In the genomic region with DNA sequence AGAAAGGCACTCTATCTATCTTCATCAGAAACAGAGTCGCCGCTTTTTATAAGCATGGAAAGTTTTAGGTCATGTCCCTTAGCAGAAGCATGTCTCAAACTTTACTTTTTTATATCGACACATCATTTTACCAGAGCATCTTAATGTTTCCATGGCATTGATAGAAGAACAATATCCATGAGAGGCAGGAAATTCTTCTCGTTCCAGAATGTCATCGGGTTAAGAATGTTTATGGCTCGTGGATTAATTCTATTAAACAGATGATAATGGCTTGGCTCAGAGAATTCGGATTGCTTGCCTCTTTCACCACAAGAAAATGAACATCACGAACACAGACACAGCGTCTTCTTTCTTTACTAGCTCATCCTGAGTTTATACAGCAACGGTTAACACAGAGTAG, we compare ENCODE assay signal across 17 mouse cellular contexts.
DNase-seq lines count a peak whose midpoint lies in the region; ATAC-seq and TF ChIP-seq lines count a peak whose summit lies in the region.
"Had no signal": no experiment of that assay in that cellular context is flagged by ENCODE, and none has a peak within 500 bp of the region (broad histone marks: within the 10 kb centered on the region; RNA-seq: fewer than 3 reads in every experiment).

No protein-coding gene starts in this region.

- H3K4me2 ChIP-seq in heart, postnatal 0 days (ENCODE audit: low read depth, low read length) = no peak overlapping the region
- no peak overlapping the region for H3K4me2 ChIP-seq in liver, postnatal 0 days (ENCODE audit: low read depth, low read length)
- H3K4me2 ChIP-seq in liver, embryonic 12.5 days = no peak overlapping the region
- H3K4me2 ChIP-seq in intestine, embryonic 15.5 days (replicated peaks) = no peak overlapping the region
- H3K4me2 ChIP-seq in stomach, embryonic 14.5 days (replicated peaks; ENCODE audit: low read depth, low read length) = no peak overlapping the region
- H3K4me2 ChIP-seq: embryonic facial prominence, embryonic 12.5 days; forebrain, embryonic 12.5 days; heart, embryonic 12.5 days; hindbrain, embryonic 13.5 days; liver, embryonic 13.5 days had no signal

- ATAC-seq in heart, postnatal 0 days (ENCODE audit: insufficient read depth, low read depth) = no peak
- ATAC-seq in liver, postnatal 0 days = no peak
- ATAC-seq in liver, embryonic 12.5 days = no peak
- ATAC-seq in intestine, embryonic 15.5 days = no peak
- no peak for ATAC-seq in stomach, embryonic 14.5 days (ENCODE audit: insufficient number of reproducible peaks, insufficient read depth, low FRiP score, low read depth)

- TF ChIP-seq CTCF in heart, postnatal 0 days (IDR thresholded peaks at IDR 0.05; ENCODE audit: low read depth) = no peak
- TF ChIP-seq CTCF in liver, postnatal 0 days (IDR thresholded peaks at IDR 0.05; ENCODE audit: low read depth) = no peak

- H3K27ac ChIP-seq in heart, postnatal 0 days (ENCODE audit: low read depth) = peak overlapping the region; percentile 46
- no peak overlapping the region for H3K27ac ChIP-seq in liver, postnatal 0 days (ENCODE audit: low read depth)
- no peak overlapping the region for H3K27ac ChIP-seq in liver, embryonic 12.5 days
- 0 out of 2 replicates have a peak overlapping the region, but pooled peaks have one; percentile 6 for H3K27ac ChIP-seq in intestine, embryonic 15.5 days
- H3K27ac ChIP-seq in stomach, embryonic 14.5 days (ENCODE audit: low read length) = peak overlapping the region; percentile 17; the same call in 1 of the 2 replicates
- H3K27ac ChIP-seq: embryonic facial prominence, embryonic 12.5 days; forebrain, embryonic 12.5 days; hindbrain, embryonic 13.5 days; layer of hippocampus, adult 2 months; liver, embryonic 13.5 days had no signal

- no peaks in the 10 kb centered on the region for H3K27me3 ChIP-seq in heart, postnatal 0 days (ENCODE audit: control insufficient read depth, insufficient read depth, low read length)
- H3K27me3 ChIP-seq in liver, postnatal 0 days (ENCODE audit: insufficient read depth, low read length) = no peaks in the 10 kb centered on the region
- H3K27me3 ChIP-seq in liver, embryonic 12.5 days (replicated peaks) = no peaks in the 10 kb centered on the region
- H3K27me3 ChIP-seq in intestine, embryonic 15.5 days (replicated peaks) = no peaks in the 10 kb centered on the region
- no peaks in the 10 kb centered on the region for H3K27me3 ChIP-seq in stomach, embryonic 14.5 days (ENCODE audit: control insufficient read depth, insufficient read depth, low read length)
- H3K27me3 ChIP-seq: embryonic facial prominence, embryonic 12.5 days; forebrain, embryonic 12.5 days; heart, embryonic 12.5 days; hindbrain, embryonic 13.5 days; liver, embryonic 13.5 days had no signal

- H3K4me3 ChIP-seq in heart, postnatal 0 days (ENCODE audit: low read depth, low read length) = no peak overlapping the region
- no peak overlapping the region for H3K4me3 ChIP-seq in liver, postnatal 0 days (ENCODE audit: low read depth, low read length)
- no peak overlapping the region for H3K4me3 ChIP-seq in liver, embryonic 12.5 days
- no peak overlapping the region for H3K4me3 ChIP-seq in intestine, embryonic 15.5 days (replicated peaks)
- H3K4me3 ChIP-seq in stomach, embryonic 14.5 days (ENCODE audit: low read depth, low read length) = no peak overlapping the region
- H3K4me3 ChIP-seq: embryonic facial prominence, embryonic 12.5 days; forebrain, embryonic 12.5 days; heart, embryonic 12.5 days; hindbrain, embryonic 13.5 days; layer of hippocampus, adult 2 months; liver, embryonic 13.5 days had no signal

- no peak overlapping the region for H3K9ac ChIP-seq in heart, postnatal 0 days (replicated peaks; ENCODE audit: low read depth, low read length)
- no peak overlapping the region for H3K9ac ChIP-seq in liver, postnatal 0 days (replicated peaks)
- H3K9ac ChIP-seq in liver, embryonic 12.5 days = no peak overlapping the region
- no peak overlapping the region for H3K9ac ChIP-seq in intestine, embryonic 15.5 days
- H3K9ac ChIP-seq in stomach, embryonic 14.5 days (replicated peaks; ENCODE audit: low read depth, low read length) = no peak overlapping the region
- H3K9ac ChIP-seq: embryonic facial prominence, embryonic 12.5 days; forebrain, embryonic 12.5 days; heart, embryonic 12.5 days; hindbrain, embryonic 13.5 days; liver, embryonic 13.5 days had no signal

- no peak for TF ChIP-seq EP300 in heart, postnatal 0 days (IDR thresholded peaks at IDR 0.05; ENCODE audit: low read depth)
- TF ChIP-seq EP300 in liver, postnatal 0 days (IDR thresholded peaks at IDR 0.05; ENCODE audit: low read depth) = 0 out of 2 replicates have a peak, but pooled peaks have one; percentile 16

- intact Hi-C loops in heart, postnatal 25 days (cut with DNase I) = no loop called here

- DNase-seq in heart, postnatal 0 days (ENCODE audit: low spot score) = no peak
- DNase-seq in heart, postnatal 25 days (ENCODE audit: low spot score) = no peak
- DNase-seq in liver, postnatal 0 days = no peak
- no peak for DNase-seq in thymus, adult 18-20 months
- no peak for DNase-seq in right cerebral cortex, postnatal 36 days (ENCODE audit: low spot score in 2 of 2)
- DNase-seq: cerebellum, adult 11 months; cerebellum, postnatal 36 days; liver, embryonic 13.5 days; thymus, postnatal 14 days had no signal

- H3K36me3 ChIP-seq in heart, postnatal 0 days (replicated peaks; ENCODE audit: control insufficient read depth, insufficient read depth, low read length) = no peaks in the 10 kb centered on the region
- no peaks in the 10 kb centered on the region for H3K36me3 ChIP-seq in liver, postnatal 0 days (replicated peaks; ENCODE audit: insufficient read depth, low read length)
- H3K36me3 ChIP-seq in liver, embryonic 12.5 days = no peaks in the 10 kb centered on the region
- H3K36me3 ChIP-seq in intestine, embryonic 15.5 days = no peaks in the 10 kb centered on the region
- H3K36me3 ChIP-seq in stomach, embryonic 14.5 days (ENCODE audit: control insufficient read depth, insufficient read depth, low read length) = no peaks in the 10 kb centered on the region
- H3K36me3 ChIP-seq: embryonic facial prominence, embryonic 12.5 days; forebrain, embryonic 12.5 days; hindbrain, embryonic 13.5 days; liver, embryonic 13.5 days had no signal

- no peaks in the 10 kb centered on the region for H3K9me3 ChIP-seq in heart, postnatal 0 days (replicated peaks; ENCODE audit: control insufficient read depth, low read length)
- H3K9me3 ChIP-seq in liver, postnatal 0 days (ENCODE audit: low read length) = no peaks in the 10 kb centered on the region
- no peaks in the 10 kb centered on the region for H3K9me3 ChIP-seq in liver, embryonic 12.5 days (replicated peaks)
- H3K9me3 ChIP-seq in intestine, embryonic 15.5 days = no peaks in the 10 kb centered on the region
- no peaks in the 10 kb centered on the region for H3K9me3 ChIP-seq in stomach, embryonic 14.5 days (ENCODE audit: control insufficient read depth, low read depth, low read length)
- H3K9me3 ChIP-seq: embryonic facial prominence, embryonic 12.5 days; forebrain, embryonic 12.5 days; heart, embryonic 12.5 days; hindbrain, embryonic 13.5 days; liver, embryonic 13.5 days had no signal

- peaks cover 3% of the 10 kb centered on the region; the same call in 1 of the 2 replicates for H3K4me1 ChIP-seq in heart, postnatal 0 days (ENCODE audit: control insufficient read depth, insufficient read depth)
- H3K4me1 ChIP-seq in liver, postnatal 0 days (ENCODE audit: insufficient read depth) = no peaks in the 10 kb centered on the region
- no peaks in the 10 kb centered on the region for H3K4me1 ChIP-seq in liver, embryonic 12.5 days
- H3K4me1 ChIP-seq in intestine, embryonic 15.5 days (replicated peaks) = peaks cover 7% of the 10 kb centered on the region; the same call in 1 of the 2 replicates
- H3K4me1 ChIP-seq in stomach, embryonic 14.5 days (ENCODE audit: control insufficient read depth, insufficient read depth, low read length) = peaks cover 3% of the 10 kb centered on the region; the same call in 1 of the 2 replicates
- H3K4me1 ChIP-seq: embryonic facial prominence, embryonic 12.5 days; forebrain, embryonic 12.5 days; hindbrain, embryonic 13.5 days; liver, embryonic 13.5 days had no signal

- WGBS in heart, postnatal 0 days = 62% methylated on average over 10 of the region's 10 CpGs
- WGBS in liver, postnatal 0 days (ENCODE audit: insufficient replicate concordance) = 77% methylated on average over 10 of the region's 10 CpGs
- 74% methylated on average over 10 of the region's 10 CpGs for WGBS in liver, embryonic 12.5 days (ENCODE audit: insufficient replicate concordance)
- 37% methylated on average over 10 of the region's 10 CpGs for WGBS in intestine, embryonic 15.5 days
- WGBS in stomach, embryonic 14.5 days = 33% methylated on average over 10 of the region's 10 CpGs

Comparison
In these comparisons a context has a peak if more than half of its experiments do, and no peak if none do; other contexts are left out.
1. H3K27ac ChIP-seq: peak in heart, postnatal 0 days (single experiment), intestine, embryonic 15.5 days (single experiment) and stomach, embryonic 14.5 days (single experiment); none in liver, postnatal 0 days (single experiment) and liver, embryonic 12.5 days (single experiment).